Mouse (Mus musculus) sigmoid colon, adult 10 weeks (tissue): ENCODE results near the gene Olfr1193. TPM values are rescaled to one million over a fixed set of nuclear protein-coding genes. Genes with fewer than 3 reads are reported as not detected.

Experiments used
- polyA plus RNA-seq: library from polyadenylated mRNA; stranded (reverse); fragments of 350-450 nt; fragmentation: Illumina TruSeq; extraction: RNeasy Lipid Tissue Mini Kit (QIAGEN cat#74804); gene quantifications from one replicate; pipeline ENCODE4 v1.2.3, GENCODE M21; 2014; ENCODE audit warnings: low read depth, low replicate concordance

Olfr1193 gene
- polyA plus RNA-seq = not detected

DNA sequence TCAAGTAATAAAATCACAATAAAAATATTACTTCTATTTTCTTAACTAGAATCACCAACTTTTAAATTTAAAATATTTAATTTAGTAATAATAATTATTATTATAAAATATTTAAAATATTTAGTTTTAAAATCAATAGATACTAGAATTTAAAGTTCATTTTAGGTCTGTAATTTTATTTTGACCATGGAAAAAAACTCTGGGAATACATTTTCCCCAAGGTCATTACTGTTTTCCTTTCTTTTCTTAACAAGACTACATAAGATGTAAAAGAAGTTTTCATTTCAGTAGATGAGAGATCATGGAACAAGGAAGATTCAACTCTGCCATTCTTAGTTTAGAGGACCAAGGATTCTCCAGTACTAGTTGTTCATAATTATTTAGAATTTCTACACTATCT, at the start of gene Olfr1193:
Olfr1193 (plus strand) TSS at position 301 of the 400 bp plus-strand sequence.

DNA sequence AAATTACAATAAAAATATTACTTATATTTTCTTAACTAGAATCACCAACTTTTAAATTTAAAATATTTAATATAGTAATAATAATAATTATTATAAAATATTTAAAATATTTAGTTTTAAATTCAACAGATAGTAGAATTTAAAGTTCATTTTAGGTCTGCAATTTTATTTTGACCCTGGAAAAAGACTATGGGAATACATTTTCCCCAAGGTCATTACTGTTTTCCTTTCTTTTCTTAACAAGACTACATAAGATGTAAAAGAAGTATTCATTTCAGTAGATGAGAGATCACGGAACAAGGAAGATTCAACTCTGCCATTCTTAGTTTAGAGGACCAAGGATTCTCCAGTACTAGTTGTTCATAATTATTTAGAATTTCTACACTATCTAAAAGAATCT, 35.2 kb upstream of the Olfr1193 start, which contains the start of gene Olfr1191-ps1:
Olfr1191-ps1 (plus strand) TSS at position 301 of the 400 bp plus-strand sequence.

DNA sequence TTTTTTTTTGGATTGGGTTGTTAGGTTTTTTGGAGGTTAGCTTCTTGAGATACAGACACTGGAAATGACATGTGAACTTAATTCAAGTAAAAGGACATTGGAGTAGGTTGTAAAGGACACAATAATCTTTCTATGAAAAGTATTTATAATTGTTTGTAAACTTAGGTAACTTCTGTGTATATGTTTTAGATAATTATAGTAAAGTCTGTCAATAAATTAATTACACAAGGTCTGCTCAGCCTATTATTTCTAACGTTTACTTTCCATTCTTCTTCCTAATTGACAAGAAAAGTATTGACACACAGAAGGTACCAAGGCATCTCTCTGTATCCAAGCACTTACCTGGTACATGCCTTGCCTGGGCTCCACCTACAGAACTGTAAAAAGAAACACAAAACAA, 27.2 kb upstream of the Olfr1193 start, which contains the start of gene Olfr1192-ps1:
Olfr1192-ps1 (plus strand) TSS at position 301 of the 400 bp plus-strand sequence.

DNA sequence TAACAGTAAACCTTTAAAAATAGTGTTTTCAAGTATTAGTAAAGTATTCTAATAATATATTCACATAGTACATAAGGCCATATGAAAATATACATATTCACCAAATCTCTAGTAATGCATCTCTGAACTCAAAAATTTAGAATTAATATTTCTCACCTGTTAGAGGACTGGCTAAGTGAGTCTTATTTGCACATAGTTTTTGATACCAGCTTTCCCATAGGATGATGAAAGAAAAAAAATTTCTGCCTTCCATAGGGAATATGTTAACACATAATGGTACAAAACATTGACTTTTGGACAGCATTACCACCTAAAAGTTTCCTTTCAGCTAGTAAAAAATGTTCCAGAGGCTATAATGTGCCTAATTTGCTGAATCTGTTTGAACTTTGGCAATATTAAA, 13.7 kb downstream of the Olfr1193 start, which contains the start of gene Olfr1195:
Olfr1195 (minus strand) TSS at position 101 of the 400 bp plus-strand sequence.

DNA sequence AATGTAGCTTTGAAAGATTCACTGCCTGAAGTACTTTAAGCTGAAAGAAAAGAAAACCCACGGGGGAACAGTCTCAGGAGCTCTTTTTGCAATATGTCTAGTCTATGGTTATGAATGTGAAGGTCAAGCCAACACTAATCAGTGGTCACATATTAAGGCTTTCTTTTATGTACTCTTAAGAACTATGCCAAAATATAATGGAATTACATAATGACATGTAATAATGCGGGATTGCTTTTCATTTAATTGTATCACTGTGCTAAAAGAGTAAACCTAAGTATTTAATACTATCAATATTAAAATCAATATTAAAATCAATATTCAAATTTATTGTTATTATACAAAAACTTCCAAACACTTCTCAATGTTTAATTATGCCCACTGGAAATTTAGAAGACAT, 29.1 kb downstream of the Olfr1193 start, which contains the start of gene Olfr1196:
Olfr1196 (minus strand) TSS at position 101 of the 400 bp plus-strand sequence.

Other genes starting within 250 kb of the Olfr1193 start
- gene Olfr1181, start 249.5 kb upstream of the Olfr1193 start, polyA plus RNA-seq = not detected
- not detected for gene Gm13757, start 226.5 kb upstream of the Olfr1193 start, polyA plus RNA-seq
- gene Olfr1183, start 220.8 kb upstream of the Olfr1193 start, polyA plus RNA-seq = not detected
- not detected for gene Olfr1184, start 192.0 kb upstream of the Olfr1193 start, polyA plus RNA-seq
- gene Olfr1185-ps1, start 182.3 kb upstream of the Olfr1193 start, polyA plus RNA-seq = not detected
- gene Olfr1186, start 157.1 kb upstream of the Olfr1193 start, polyA plus RNA-seq = not detected
- gene Olfr1188, start 118.7 kb upstream of the Olfr1193 start, polyA plus RNA-seq = not detected
- not detected for gene Olfr1189, start 89.2 kb upstream of the Olfr1193 start, polyA plus RNA-seq
- not detected for gene Olfr1191-ps1, start 35.1 kb upstream of the Olfr1193 start, polyA plus RNA-seq
- gene Olfr1192-ps1, start 27.1 kb upstream of the Olfr1193 start, polyA plus RNA-seq = not detected
- gene Olfr1195, start 13.6 kb downstream of the Olfr1193 start, polyA plus RNA-seq = not detected
- gene Olfr1196, start 29.0 kb downstream of the Olfr1193 start, polyA plus RNA-seq = not detected
- not detected for gene Olfr1197, start 56.7 kb downstream of the Olfr1193 start, polyA plus RNA-seq
- not detected for gene Olfr1198, start 75.7 kb downstream of the Olfr1193 start, polyA plus RNA-seq
- gene Olfr1199, start 84.8 kb downstream of the Olfr1193 start, polyA plus RNA-seq = not detected
- not detected for gene Olfr1200, start 94.9 kb downstream of the Olfr1193 start, polyA plus RNA-seq
- gene Olfr1201, start 117.4 kb downstream of the Olfr1193 start, polyA plus RNA-seq = not detected
- not detected for gene Olfr1202, start 138.9 kb downstream of the Olfr1193 start, polyA plus RNA-seq
- not detected for gene Olfr1205, start 154.1 kb downstream of the Olfr1193 start, polyA plus RNA-seq
- gene Olfr1204, start 173.7 kb downstream of the Olfr1193 start, polyA plus RNA-seq = not detected
- not detected for gene Olfr1206, start 187.6 kb downstream of the Olfr1193 start, polyA plus RNA-seq
- gene Olfr1208, start 226.7 kb downstream of the Olfr1193 start, polyA plus RNA-seq = not detected
- not detected for gene Olfr1209, start 239.5 kb downstream of the Olfr1193 start, polyA plus RNA-seq